Mouse (Mus musculus) spleen, adult 2 months (tissue): ENCODE measurements around the gene Necab2.

Experiments
- CTCF ChIP-seq: fragments of 200-500 bp; IDR thresholded peaks from 2 replicates; pipeline ENCODE4 v1.5.1; 2011; ENCODE audit warnings: mild to moderate bottlenecking, inconsistent platforms; ENCODE audit not compliant: insufficient read depth, insufficient read length, insufficient replicate concordance; ENCODE audit errors: extremely low read depth
- POLR2A ChIP-seq: fragments of 200-500 bp; IDR thresholded peaks from 2 replicates; pipeline ENCODE4 v1.6.1; 2011; ENCODE audit warnings: low read depth, low read length, inconsistent platforms

DNA sequence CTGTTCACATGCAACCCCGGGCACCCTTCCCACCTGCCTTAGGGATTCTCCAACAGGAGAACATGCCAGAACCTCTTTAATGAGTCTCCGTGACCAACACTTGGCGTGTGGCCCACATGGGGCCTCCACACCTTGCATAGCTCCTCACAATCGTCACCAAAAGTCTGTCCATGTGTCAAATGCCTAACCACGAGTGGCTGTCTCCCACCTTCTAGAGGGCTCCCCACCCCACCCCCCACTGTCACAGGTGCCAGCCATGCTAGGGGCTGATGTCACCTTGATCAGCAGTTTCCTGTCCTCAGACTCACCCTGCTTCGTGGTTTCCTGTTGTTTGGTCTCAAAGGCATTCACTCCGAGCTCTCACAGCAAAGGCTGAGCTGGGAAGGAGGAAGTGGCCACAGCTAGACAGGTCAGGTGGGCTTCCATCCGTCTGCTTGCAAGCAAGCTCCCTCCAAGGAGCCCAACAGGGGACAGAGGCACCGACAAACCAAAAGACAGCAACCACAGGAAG, 22.8 kb upstream of the Necab2 start:
- TF ChIP-seq CTCF (no peak), POLR2A (no peak; the same call in 1 of the 2 replicates)
